Mouse (Mus musculus) gonadal fat pad, adult 2 months (tissue): ENCODE results near the gene Brat1. TPM values are rescaled to one million over a fixed set of nuclear protein-coding genes. Genes with fewer than 3 reads are reported as not detected.

Experiments
- DNase-seq: peaks from one replicate; pipeline ENCODE4 v3.0.0-alpha.2; 2012; ENCODE audit warnings: low read depth
- polyA plus RNA-seq: library from polyadenylated mRNA; depleted of rRNA; stranded (reverse); fragments of >200 nt; gene quantifications from 2 replicates; pipeline ENCODE4 v1.2.3, GENCODE M21; 2012

Gene Brat1
- polyA plus RNA-seq, 1 experiment: 33.7 TPM

DNA sequence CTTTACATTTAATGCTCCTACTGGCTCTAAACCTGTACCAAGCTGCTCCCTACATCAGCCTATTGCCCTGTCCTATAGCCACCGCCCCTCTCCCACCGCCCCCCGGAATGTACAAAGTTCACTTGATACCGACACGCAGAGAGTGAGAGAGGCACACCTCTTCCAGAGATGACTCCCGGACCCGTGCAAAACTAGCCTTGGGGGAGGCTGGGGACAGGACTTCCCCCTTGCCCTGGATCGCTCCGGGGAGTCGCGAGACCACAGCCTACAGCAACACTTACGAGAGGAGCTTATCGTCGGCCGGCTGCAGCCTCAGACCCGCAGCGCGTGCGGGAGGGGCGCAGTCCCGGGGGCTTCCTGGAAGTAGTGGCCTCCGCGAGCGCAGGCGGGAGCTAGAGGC is 3.1 kb upstream of the Brat1 start:
- no peak for DNase-seq

DNA sequence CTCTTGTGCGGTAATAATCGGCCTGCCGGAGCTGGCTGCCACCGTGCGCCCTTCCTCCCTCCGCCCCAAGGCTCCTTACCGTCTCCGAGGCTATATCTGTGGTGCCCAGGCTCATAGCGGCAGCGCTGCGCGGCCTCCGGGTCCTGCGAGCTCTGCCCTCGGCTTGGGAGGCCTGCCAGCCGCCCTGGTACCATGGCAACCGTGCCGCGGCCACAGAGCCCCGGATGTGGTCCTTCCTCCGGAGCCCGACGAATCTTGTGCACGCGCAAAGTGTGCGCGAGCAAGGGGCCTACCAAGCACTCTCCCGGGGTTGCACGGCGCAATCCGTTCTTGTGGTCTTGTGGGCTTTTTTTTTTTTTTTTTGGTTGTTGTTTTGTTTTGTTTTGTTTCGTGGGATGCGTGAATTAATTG is 2.7 kb upstream of the Brat1 start, which contains the start of gene Iqce:
Iqce (minus strand) TSS at position 276 of the 411 bp plus-strand sequence.
- no peak for DNase-seq

DNA sequence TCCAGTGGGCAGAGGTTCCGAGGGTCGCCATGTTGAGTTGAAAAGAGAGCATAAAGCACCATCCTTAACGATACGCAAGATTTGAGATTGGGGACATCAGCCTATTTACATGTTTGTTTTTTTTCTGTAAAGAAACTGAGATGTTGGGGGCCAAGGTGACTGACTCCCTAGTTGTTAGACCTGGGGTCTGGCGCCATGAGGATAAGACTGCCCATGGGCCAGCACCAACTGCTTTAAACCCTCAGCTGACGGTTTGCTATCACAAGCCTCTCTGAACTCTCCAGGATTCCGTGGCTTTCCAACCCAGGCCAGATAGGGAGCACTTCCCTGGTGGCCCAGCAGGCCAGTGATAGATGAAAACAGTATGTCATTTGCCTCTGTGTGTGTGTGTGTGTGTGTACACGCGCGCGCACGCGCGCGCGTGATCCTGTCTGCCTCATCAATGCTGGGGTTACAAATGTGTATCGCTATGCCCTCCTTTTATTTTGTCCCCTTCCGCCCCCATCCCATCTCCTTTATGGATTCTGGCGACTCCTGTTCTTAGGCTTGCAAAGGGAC is 2.1 kb upstream of the Brat1 start:
- no peak for DNase-seq

DNA sequence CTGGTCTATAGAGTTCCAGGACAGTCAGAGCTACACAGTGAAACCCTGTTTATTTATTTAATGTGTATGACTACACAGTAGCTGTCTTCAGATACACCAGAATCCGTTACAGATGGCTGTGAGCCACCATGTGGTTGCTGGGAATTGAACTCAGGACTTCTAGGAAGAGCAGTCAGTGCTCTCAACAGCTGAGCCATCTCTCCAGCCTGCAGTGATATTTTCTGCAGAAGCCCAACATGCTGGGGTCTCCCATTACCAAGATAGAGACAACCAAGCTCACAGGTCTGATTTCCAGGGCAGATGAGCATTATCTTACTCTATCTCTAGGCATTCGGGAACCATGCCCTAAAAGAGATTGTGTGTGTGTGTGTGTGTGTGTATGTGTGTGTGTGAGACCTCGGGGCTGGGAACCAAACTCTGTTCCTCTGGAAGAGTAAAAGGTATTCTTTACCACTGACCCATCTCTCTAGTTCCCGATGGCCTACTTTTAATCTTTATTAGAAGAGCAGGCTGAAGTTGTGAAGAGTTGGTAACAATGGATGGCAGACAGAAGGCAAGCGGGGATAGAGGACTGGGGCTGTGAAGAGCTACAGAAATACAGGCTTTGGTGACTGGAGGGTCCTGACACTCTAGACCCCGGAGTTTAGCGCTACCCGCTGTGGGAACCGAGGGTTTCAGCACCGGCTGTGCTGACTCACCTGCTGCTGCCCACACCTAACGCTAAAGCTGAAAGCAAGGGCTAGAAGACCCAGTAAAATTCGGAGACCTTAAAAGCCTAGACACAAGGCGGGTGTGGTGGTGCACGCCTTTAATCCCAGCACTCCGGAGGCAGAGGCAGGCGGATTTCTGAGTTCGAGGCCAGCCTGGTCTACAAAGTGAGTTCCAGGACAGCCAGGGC is 1.1 kb upstream of the Brat1 start:
- DNase-seq: no peak

DNA sequence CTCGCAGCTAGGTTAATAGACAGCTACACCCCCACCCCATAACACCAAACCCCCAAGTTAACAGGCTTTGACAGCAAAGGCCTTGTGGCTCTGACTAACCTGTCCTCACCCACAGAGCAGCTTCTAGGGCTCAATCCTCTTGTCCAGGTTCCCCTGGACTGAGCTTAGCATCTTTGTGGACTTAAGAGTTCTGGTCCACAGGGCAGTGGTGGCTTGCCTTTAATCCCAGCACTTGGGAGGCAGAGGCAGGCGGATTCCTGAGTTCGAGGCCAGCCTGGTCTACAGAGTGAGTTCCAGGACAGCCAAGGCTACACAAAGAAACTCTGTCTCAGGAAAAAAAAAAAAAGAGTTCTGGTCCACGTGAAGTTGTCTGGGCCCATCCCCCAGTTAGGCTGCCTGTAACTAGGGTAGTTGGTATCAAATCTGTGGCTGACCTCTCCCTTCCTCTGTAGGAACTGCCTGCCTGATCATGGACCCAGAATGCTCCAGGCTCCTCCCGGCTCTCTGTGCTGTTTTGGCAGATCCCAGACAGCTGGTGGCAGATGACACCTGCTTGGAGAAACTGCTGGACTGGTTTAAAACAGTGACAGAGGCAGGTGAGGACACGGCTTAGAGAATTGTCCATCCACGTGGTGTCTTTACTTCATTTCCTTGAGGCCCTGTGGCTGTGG is 825 bp downstream of the Brat1 start:
- DNase-seq: no peak

DNA sequence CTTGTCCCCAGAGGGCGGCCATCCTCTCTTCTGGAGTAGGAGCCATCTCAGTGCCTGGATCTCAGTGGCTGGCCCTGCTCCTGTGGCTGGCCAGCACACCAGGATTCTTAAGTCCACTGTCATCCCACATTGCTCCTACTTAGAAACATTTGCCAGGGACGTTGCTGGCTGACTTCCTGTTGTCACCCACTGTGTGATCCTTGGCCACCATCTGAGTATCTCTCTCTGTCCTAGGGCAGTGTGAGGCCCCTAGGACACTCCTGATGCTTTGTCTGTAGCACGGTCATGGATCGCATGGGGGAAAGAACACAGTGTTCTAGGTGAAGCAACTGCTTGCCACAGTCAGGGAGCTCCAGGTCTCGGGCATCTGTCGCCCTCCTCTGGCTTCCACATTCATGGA is 5.5 kb downstream of the Brat1 start:
- peak; percentile 51 for DNase-seq

DNA sequence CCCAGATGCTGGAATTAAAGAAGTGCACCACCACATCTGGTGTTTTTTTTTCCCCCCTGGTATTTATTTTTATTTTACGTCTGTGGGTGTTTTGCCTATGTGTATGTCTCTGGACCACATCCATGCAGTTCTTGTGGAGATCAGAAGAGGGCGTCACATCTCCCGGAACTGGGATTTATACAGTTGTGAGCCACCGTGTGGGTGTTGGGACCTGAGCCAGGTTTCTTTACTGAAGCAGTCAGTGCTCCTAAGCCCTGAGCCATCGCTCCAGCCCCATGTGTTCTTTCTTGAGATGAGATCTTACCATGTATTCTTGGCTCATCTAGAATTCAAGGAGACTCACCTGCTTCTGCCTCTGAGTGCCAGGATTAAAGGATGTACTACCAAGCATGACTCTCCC is 6.2 kb downstream of the Brat1 start:
- DNase-seq: no peak

DNA sequence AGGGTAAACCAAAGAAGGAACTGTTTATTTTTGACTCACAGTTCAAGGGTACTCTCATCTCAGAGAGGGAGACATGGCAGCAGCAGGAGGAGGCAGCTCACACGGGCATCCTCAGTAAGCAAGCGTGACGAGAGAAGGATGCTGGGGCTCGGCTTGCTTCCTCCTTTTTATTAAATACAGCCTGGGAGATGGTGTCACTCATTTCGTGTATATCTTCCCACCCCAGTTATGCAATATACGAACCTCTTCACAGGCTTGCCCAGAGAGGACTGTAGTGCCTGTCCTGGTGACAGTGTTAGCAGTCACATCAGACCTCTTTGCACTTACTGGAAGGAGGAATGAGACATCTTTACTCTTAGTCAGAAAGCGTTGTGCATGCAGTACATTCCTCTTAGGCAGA is 16.0 kb downstream of the Brat1 start:
- no peak for DNase-seq

DNA sequence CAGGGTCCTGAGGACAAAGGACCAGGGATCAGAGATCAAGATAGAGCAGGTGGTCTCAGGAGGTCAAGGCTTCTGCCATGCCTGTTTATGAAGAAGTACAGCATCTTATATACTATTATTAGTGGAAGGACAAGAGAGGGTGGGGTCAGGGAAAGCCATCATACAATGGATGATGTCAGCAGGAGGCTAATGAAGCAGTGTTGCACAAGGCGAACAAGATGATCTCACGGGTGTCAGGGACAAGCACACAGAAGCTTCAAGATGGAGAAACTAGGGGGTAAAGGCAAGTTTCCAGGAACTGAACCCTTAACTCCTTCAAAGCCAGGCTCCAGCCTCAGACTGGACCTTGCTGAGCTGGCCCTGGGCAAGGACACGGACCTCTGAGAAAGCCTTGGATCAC is 17.3 kb downstream of the Brat1 start:
- no peak for DNase-seq

DNA sequence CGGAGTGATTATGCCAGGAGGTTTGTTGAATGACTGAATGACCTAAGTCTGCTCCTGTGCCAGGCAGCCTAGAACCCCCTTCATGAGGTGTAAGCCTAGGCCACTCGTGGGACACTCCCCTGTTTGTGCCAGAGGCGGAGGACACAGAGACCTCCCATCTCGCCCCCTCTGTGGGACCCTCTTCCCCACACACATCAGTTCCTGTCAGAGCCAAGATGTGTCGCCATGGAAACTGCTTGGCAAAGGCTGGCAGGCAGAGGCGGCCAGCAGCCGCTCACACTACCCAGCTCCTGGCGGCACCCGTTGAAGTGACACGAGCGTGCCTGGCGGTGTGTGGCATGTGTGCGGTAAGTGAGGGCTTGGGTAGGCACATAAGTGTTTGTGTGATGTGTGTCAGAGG is 19.0 kb downstream of the Brat1 start, which contains the start of gene Amz1:
Amz1 (plus strand) TSS at position 306 of the 400 bp plus-strand sequence.
- no peak for DNase-seq

DNA sequence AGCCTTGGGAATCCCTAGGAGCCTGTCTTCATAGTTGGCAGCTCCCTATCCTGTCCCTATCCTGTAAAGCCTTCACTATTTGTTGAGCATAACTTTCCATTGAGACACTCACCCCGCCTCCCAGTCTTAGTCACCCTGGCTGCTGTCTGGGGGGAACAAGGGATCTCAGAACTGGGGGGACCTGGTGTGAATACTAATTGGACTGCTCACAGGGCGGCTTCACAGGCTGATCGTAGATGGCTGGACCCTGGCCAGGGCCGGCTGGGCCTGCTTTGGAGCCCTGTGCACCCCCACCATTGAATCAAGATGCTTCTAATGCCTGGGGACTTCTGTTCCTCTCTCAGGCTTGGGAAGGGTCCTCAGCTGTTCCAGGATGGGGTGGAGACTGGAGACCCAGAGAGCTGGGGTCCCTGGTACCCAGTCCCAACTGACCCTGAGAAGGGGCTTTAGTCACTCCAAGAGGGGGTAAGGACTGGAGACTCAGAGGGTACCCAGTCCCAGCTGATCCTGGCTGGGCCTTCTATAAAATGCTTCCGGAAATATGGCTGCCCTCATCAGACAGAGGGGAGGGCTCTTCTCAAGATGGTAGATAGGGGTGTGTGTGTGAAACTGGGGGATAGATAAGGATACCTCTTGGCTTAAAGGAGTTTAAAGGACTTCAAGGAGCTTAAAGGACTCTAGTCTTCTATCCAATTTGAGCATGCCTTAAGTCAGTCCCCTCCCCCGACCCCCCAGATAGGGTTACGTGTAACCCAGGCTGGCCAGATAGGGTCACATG is 21.4 kb downstream of the Brat1 start:
- no peak for DNase-seq

DNA sequence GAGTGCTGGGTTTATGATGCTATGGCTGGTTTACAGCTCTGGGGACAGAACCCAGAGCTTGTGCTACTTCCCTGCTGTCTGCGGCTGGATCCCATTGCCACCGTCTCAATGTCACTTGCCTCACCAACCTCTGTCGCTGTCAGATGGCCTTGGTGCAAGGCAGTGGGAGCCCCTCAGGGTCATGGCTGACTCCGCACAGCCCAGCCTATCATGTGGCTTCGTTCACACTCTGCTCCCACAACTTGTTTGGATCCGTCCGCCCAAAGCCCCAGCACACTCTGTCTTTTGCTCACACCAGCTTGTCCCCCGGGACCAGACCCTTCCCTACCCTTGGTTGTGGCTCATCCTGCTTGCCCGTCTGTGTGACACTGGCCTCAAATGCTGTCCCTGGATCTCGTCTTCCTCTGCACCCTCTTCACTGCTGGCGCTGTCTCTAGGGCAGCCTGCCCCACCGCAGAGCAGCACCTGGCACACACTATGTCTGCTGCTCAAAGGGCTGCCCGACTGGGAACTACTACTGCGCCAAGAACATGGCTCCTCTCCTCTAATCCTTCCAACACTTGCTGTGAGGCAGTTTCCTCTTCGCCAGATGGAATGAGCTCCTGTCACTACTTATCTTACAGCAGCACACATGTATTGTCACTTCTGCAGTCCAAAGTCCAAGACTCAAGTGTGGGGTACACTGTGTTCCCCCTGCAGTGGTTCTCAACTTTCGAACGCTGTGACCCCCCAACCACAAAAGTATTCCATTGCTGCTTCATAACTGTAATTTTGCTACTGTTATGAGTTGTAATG is 22.3 kb downstream of the Brat1 start:
- DNase-seq: no peak

DNA sequence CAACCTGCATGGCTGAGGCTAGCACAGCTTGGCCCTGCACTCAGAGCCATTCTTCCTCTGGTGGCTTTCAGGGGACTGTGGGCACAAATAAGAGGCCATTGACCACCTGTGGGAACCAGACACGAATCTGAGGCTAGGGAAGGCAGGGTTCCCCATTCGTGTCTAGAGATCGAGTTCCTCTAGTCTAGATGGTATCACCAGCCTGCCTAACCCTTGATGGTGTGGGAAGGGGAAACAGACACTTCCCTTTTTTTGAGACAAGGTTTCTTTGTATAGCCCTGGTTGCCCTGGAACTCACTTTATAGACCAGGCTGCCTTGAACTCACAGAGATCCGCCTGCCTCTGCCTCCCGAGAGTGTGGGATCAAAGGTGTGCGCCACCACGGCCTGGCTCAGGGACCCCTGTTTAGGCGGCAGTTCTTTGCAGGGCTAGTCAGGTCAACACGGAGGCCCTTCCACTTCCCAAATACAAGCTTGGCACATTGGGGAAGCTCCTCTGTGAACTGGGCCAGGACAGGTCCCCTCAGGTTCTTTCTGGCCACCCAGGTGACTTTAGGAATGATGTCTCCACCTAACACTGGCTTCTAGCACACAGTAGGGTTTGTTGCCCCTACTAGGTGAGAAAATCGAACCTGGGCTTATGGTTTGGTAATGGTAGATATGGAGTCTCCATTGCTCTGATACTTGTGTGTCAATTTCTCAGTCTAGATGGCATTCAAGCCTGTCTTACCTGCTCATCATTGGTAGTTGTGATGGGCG is 26.4 kb downstream of the Brat1 start:
- DNase-seq: no peak

DNA sequence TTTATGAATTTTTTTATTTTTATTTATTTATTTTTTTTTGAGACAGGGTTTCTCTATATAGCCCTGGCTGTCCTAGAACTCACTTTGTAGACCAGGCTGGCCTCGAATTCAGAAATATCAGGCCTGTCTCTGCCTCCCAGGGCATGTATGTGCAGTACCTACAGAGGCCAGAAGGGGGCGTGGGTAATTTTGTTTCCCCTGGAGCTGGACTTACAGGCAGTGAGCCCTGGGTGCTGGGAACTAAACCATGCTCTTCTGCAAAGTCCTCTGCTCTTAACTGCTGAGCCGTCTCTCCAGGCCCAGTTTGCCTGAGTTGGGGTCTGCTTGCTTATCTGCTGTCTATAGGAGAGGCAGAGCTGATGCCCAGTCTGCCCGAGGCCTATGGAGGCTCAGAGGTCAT is 27.4 kb downstream of the Brat1 start:
- DNase-seq: no peak

DNA sequence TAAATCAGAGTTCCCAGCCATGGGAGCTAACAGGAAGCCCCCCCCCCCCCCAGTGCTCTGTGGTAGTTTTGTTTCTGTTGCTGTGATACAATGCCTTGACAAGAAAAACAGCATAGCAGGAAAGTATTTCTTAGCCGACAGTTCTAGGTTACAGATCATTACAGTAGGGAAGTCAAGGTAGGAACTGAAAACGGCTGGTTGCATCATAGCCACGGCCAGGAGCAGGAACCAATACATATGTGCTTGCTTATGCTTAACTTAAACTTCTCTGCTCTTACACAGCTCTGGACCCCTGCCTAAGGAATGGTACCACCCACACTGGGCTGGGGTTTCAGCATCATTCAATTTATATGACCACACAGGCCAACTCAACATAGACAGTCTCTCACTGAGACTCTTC is 28.5 kb downstream of the Brat1 start:
- DNase-seq: no peak

DNA sequence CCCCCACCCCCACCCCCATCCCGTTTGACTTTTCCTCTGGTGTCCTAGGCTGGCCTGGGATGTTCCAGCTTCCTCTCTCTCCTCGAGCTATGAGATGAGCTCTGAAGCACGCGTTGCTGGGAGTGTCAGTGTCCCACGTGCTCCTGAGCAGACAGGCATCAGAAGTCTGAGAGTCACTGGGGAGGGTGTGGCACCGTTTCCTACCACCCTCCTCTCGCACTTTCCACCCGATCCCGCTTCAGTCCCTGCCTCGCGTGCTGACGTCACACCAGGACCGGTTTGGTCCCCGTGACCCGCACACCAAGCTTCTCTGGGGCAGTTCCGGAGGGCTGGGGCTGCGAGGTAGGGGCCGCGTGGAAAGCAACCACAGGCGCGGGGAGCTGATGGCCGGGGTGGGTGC is 30.5 kb downstream of the Brat1 start:
- DNase-seq: no peak

DNA sequence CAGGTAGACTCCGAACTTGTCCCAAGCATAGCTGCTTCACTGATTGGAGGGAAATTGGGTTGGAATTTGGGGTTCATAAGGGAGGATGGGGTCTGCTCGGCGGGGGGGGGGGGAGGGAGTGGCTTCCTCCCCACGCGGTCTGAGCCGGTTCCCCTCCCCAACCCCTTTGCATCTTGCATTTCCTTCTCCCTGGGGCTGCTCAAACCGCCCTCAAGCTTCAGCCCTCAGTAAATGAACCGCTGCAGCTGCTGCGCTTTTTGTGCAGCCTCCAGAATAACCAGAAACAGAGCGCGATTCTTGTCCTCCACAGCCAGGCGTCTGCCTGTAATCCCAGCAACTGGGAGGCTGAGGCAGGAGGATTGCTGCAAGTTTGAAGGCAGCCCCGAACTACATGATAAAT is 31.4 kb downstream of the Brat1 start:
- DNase-seq: no peak

DNA sequence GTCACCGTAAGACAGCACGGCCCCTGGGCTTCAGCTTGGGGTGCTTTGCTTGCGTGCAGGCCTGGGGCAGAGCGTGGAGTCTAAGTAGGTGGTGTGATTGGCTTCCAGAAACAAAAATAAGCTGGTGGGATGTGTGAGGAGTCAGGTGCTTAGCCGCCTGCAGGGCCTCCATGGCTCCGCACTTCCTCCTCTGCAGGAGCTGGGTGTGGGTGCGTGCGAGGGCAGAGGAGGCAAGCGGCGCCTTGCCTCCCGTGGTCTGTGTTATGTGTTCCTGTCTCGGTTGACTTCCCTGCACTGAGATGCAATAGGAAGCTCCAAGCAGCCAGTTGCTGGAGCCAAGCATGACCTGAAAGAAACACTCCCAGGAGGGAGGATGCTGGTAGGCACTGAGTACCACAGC is 35.0 kb downstream of the Brat1 start:
- DNase-seq: no peak

DNA sequence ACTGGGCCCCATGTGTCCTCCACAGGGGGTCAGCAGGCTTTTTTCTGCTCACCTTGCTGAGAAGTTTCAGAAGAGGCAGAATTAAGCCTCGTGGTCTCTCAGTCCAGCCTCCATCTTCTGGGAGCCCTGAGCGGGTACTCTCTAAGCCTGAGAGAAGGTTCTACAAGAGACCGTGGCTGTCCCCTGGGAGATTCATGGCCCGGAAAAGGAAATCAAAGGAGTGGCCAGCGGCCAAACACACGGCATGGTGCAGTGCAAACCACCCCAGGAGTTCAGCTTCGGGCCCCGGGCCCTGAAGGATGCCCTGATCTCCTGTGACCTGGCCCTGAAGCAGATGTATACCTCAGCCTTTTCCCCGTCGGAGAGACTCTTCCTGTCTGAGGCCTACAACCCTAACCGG is 36.2 kb downstream of the Brat1 start:
- no peak for DNase-seq

DNA sequence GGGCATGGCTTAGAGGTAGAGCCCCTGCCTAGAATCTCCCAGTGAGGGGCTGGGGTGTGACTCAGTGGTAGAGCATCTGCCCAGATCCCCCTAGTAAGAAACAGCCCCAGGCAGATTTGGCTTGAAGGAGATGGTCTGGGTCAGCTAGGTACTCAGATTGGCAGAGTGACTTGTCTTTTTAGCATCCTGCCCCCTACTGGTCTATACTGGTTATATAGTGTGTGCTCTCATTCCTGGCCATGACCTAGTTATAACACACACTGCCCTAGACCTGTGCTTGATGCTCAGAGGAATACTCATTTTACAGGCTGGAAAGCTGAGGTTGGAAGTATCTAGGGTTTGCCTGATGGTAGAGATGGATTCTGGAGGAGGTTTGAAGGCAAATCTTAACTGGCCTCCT is 37.1 kb downstream of the Brat1 start:
- DNase-seq: no peak
